Mouse (Mus musculus) intestine, embryonic 15.5 days (tissue): Measurements from ENCODE around the gene 9130023H24Rik. TPM values are rescaled to one million over a fixed set of nuclear protein-coding genes. Genes with fewer than 3 reads are reported as not detected.

ENCODE experiments used
- ATAC-seq: fragments of 200-750 bp; cut with Nextera tagmentation; 2 replicates; pipeline ENCODE4 v1.8.0; 2017; ENCODE audit warnings: moderate TSS enrichment, moderate library complexity
- H3K27ac ChIP-seq: fragments of 300-500 bp; sonication (generic); 2 replicates; pipeline ENCODE4 v1.5.1; 2015; ENCODE audit warnings: mild to moderate bottlenecking, inconsistent platforms
- H3K27me3 ChIP-seq: fragments of 300-500 bp; sonication (generic); replicated peaks from 2 replicates; pipeline ENCODE4 v1.6.1; 2015; ENCODE audit warnings: inconsistent platforms
- H3K36me3 ChIP-seq: fragments of 300-500 bp; sonication (generic); 2 replicates; pipeline ENCODE4 v1.6.1; 2015; ENCODE audit warnings: inconsistent platforms
- H3K4me1 ChIP-seq: fragments of 300-500 bp; sonication (generic); replicated peaks from 2 replicates; pipeline ENCODE4 v1.6.1; 2015; ENCODE audit warnings: inconsistent platforms
- H3K4me2 ChIP-seq: fragments of 300-500 bp; sonication (generic); replicated peaks from 2 replicates; pipeline ENCODE4 v1.6.1; 2015; ENCODE audit warnings: mild to moderate bottlenecking, inconsistent platforms
- H3K4me3 ChIP-seq: fragments of 300-500 bp; sonication (generic); replicated peaks from 2 replicates; pipeline ENCODE4 v1.5.1; 2015; ENCODE audit warnings: inconsistent platforms
- H3K9ac ChIP-seq: fragments of 300-500 bp; sonication (generic); 2 replicates; pipeline ENCODE4 v1.6.1; 2015; ENCODE audit warnings: inconsistent platforms
- H3K9me3 ChIP-seq: fragments of 300-500 bp; sonication (generic); 2 replicates; pipeline ENCODE4 v1.6.1; 2016; ENCODE audit warnings: inconsistent platforms
- WGBS: fragments of 180-500 bp; shearing (Covaris S2); methylation state at CpG from one replicate; pipeline ENCODE4 v1.1.7; 2015; 5-methylcytosine and 5-hydroxymethylcytosine counted together
- polyA plus RNA-seq: library from polyadenylated mRNA; unstranded; fragments of >200 nt; fragmentation: Nextera tagmentation; extraction: Ambion mirVana; gene quantifications from 2 replicates; pipeline ENCODE4 v1.2.1, GENCODE M21; 2015

9130023H24Rik gene
- polyA plus RNA-seq, 1 experiment from 2014 or later = 6.1 TPM

- Histone ChIP-seq H3K4me1 (peaks cover 21% of the 10 kb centered on the region), H3K27ac (no peak overlapping the region), H3K27me3 (no peaks in the 10 kb centered on the region), H3K4me3 (no peak overlapping the region), H3K4me2 (no peak overlapping the region), H3K9me3 (no peaks in the 10 kb centered on the region), H3K9ac (no peak overlapping the region), H3K36me3 (peaks cover 29% of the 10 kb centered on the region)
- ATAC-seq = no peak
- 93% methylated on average over 18 of the region's 18 CpGs for WGBS
Observed at GRCm38 (mm10) chr7:128244410-128245025, 6.7 kb upstream of the 9130023H24Rik start.

- Histone ChIP-seq H3K27me3 (no peaks in the 10 kb centered on the region), H3K4me3 (no peak overlapping the region), H3K4me1 (peaks cover 21% of the 10 kb centered on the region; the same call in 1 of the 2 replicates), H3K27ac (no peak overlapping the region), H3K9me3 (no peaks in the 10 kb centered on the region), H3K36me3 (peaks cover 29% of the 10 kb centered on the region), H3K9ac (no peak overlapping the region), H3K4me2 (no peak overlapping the region)
- ATAC-seq = no peak
- 60% methylated on average over 10 of the region's 10 CpGs for WGBS
Observed at GRCm38 (mm10) chr7:128243921-128244320, 6.1 kb upstream of the 9130023H24Rik start.

GRCm38 (mm10) chr7:128242331-128242730 lies 4.5 kb upstream of the 9130023H24Rik start:
- H3K4me2 ChIP-seq = no peak overlapping the region
- WGBS = 94% methylated on average over 16 of the region's 16 CpGs
- peaks cover 29% of the 10 kb centered on the region for H3K36me3 ChIP-seq
- no peak for ATAC-seq
- H3K4me1 ChIP-seq = peaks cover 14% of the 10 kb centered on the region; the same call in 1 of the 2 replicates
- H3K27me3 ChIP-seq = no peaks in the 10 kb centered on the region
- H3K9ac ChIP-seq = no peak overlapping the region
- no peak overlapping the region for H3K27ac ChIP-seq
- H3K9me3 ChIP-seq = no peaks in the 10 kb centered on the region
- H3K4me3 ChIP-seq = no peak overlapping the region

GRCm38 (mm10) chr7:128240131-128240784 lies 2.4 kb upstream of the 9130023H24Rik start:
- H3K9me3 ChIP-seq = no peaks in the 10 kb centered on the region
- no peaks in the 10 kb centered on the region for H3K27me3 ChIP-seq
- no peak overlapping the region for H3K4me3 ChIP-seq
- 92% methylated on average over 27 of the region's 27 CpGs for WGBS
- H3K27ac ChIP-seq = no peak overlapping the region
- peaks cover 11% of the 10 kb centered on the region for H3K4me1 ChIP-seq
- H3K36me3 ChIP-seq = peaks cover 29% of the 10 kb centered on the region
- no peak overlapping the region for H3K4me2 ChIP-seq
- H3K9ac ChIP-seq = no peak overlapping the region
- no peak for ATAC-seq

- H3K9ac ChIP-seq = peak overlapping the region; percentile 31; the same call in 1 of the 2 replicates
Observed at GRCm38 (mm10) chr7:128238991-128239390, 1.2 kb upstream of the 9130023H24Rik start.

GRCm38 (mm10) chr7:128237593-128237926 lies 271 bp downstream of the 9130023H24Rik start:
- Histone ChIP-seq H3K27ac (peak overlapping the region; percentile 98), H3K27me3 (no peaks in the 10 kb centered on the region)
- under 1% methylated on average over 25 of the region's 25 CpGs for WGBS

More at GRCm38 (mm10) chr7:128238991-128239390, 1.2 kb upstream of the 9130023H24Rik start:
- H3K36me3 ChIP-seq = peaks cover 21% of the 10 kb centered on the region
- H3K27ac ChIP-seq = peak overlapping the region; percentile 98
- 19% methylated on average over 4 of the region's 4 CpGs for WGBS
- peaks cover 11% of the 10 kb centered on the region for H3K4me1 ChIP-seq
- H3K4me3 ChIP-seq = peak overlapping the region; percentile 75
- H3K4me2 ChIP-seq = peak overlapping the region; percentile 64
- no peaks in the 10 kb centered on the region for H3K9me3 ChIP-seq
- ATAC-seq = no peak
- no peaks in the 10 kb centered on the region for H3K27me3 ChIP-seq

GRCm38 (mm10) chr7:128236856-128237592 lies 807 bp downstream of the 9130023H24Rik start, which contains the start of gene Armc5:
TSS of gene Armc5 (plus strand) at chr7:128237342.
- peak; percentile 37 for ATAC-seq
- Histone ChIP-seq H3K9me3 (no peaks in the 10 kb centered on the region), H3K27me3 (no peaks in the 10 kb centered on the region), H3K4me1 (peaks cover 11% of the 10 kb centered on the region), H3K9ac (peak within 1 kb of the TSS; percentile 95), H3K36me3 (peaks cover 9% of the 10 kb centered on the region), H3K4me2 (peak within 1 kb of the TSS; percentile 64), H3K4me3 (peak within 1 kb of the TSS; percentile 75), H3K27ac (peak within 1 kb of the TSS; percentile 98)
- WGBS = 24% methylated on average over 37 of the region's 37 CpGs

More at GRCm38 (mm10) chr7:128237593-128237926, 271 bp downstream of the 9130023H24Rik start:
- Histone ChIP-seq H3K9me3 (no peaks in the 10 kb centered on the region), H3K4me3 (peak overlapping the region; percentile 75), H3K36me3 (peaks cover 14% of the 10 kb centered on the region), H3K4me1 (peaks cover 11% of the 10 kb centered on the region), H3K4me2 (peak overlapping the region; percentile 64), H3K9ac (peak overlapping the region; percentile 95)
- no peak for ATAC-seq

GRCm38 (mm10) chr7:128236426-128236825 lies 1.4 kb downstream of the 9130023H24Rik start:
- WGBS = 94% methylated on average over 13 of the region's 13 CpGs
- Histone ChIP-seq H3K9ac (no peak overlapping the region), H3K4me1 (peaks cover 11% of the 10 kb centered on the region), H3K27me3 (no peaks in the 10 kb centered on the region), H3K27ac (no peak overlapping the region), H3K4me2 (no peak overlapping the region; the same call in 1 of the 2 replicates), H3K36me3 (peaks cover 8% of the 10 kb centered on the region), H3K9me3 (no peaks in the 10 kb centered on the region), H3K4me3 (no peak overlapping the region)
- ATAC-seq = no peak

- Histone ChIP-seq H3K9ac (no peak overlapping the region), H3K4me1 (peaks cover 11% of the 10 kb centered on the region), H3K4me3 (no peak overlapping the region), H3K27me3 (no peaks in the 10 kb centered on the region), H3K4me2 (no peak overlapping the region), H3K36me3 (peaks cover 5% of the 10 kb centered on the region), H3K27ac (no peak overlapping the region), H3K9me3 (no peaks in the 10 kb centered on the region)
- WGBS = 84% methylated on average over 1 of the region's 1 CpGs
- ATAC-seq = no peak
Observed at GRCm38 (mm10) chr7:128235481-128235880, 2.4 kb downstream of the 9130023H24Rik start.

- no peak overlapping the region for H3K4me3 ChIP-seq
Observed at GRCm38 (mm10) chr7:128234796-128235195, 3.0 kb downstream of the 9130023H24Rik start.

GRCm38 (mm10) chr7:128231741-128232140 lies 6.1 kb downstream of the 9130023H24Rik start:
- Histone ChIP-seq H3K4me1 (peaks cover 2% of the 10 kb centered on the region), H3K27ac (no peak overlapping the region), H3K36me3 (no peaks in the 10 kb centered on the region), H3K4me3 (no peak overlapping the region), H3K27me3 (no peaks in the 10 kb centered on the region), H3K9ac (no peak overlapping the region), H3K4me2 (no peak overlapping the region), H3K9me3 (no peaks in the 10 kb centered on the region)
- ATAC-seq = no peak
- 41% methylated on average over 8 of the region's 8 CpGs for WGBS

More at GRCm38 (mm10) chr7:128234796-128235195, 3.0 kb downstream of the 9130023H24Rik start:
- Histone ChIP-seq H3K9me3 (no peaks in the 10 kb centered on the region), H3K36me3 (no peaks in the 10 kb centered on the region), H3K27ac (no peak overlapping the region), H3K4me1 (peaks cover 8% of the 10 kb centered on the region), H3K27me3 (no peaks in the 10 kb centered on the region), H3K4me2 (no peak overlapping the region), H3K9ac (no peak overlapping the region)
- WGBS = 87% methylated on average over 2 of the region's 2 CpGs
- no peak for ATAC-seq

GRCm38 (mm10) chr7:128220936-128221335 lies 16.9 kb downstream of the 9130023H24Rik start:
- ATAC-seq = no peak

More at GRCm38 (mm10) chr7:128220936-128221335, 16.9 kb downstream of the 9130023H24Rik start:
- Histone ChIP-seq H3K36me3 (no peaks in the 10 kb centered on the region), H3K4me1 (no peaks in the 10 kb centered on the region), H3K9ac (no peak overlapping the region), H3K9me3 (no peaks in the 10 kb centered on the region), H3K27me3 (no peaks in the 10 kb centered on the region), H3K4me3 (no peak overlapping the region), H3K4me2 (no peak overlapping the region), H3K27ac (no peak overlapping the region)
- 89% methylated on average over 3 of the region's 3 CpGs for WGBS
